Mouse (Mus musculus) heart, adult 8-10 months (tissue): ENCODE results near the gene 6430571L13Rik. TPM values are rescaled to one million over a fixed set of nuclear protein-coding genes. Genes with fewer than 3 reads are reported as not detected.
A peak's percentile ranks its signal among the peaks of the same experiment; 100 is the strongest.

Experiments
- DNase-seq: peaks from one replicate; pipeline ENCODE4 v3.0.0; 2022; ENCODE audit warnings: low spot score
- total RNA-seq, 4 experiments: library from RNA; stranded (reverse); gene quantifications; 2 replicates each; pipeline ENCODE4 v1.2.4; 2022

6430571L13Rik gene
- total RNA-seq, 4 experiments from 2014 or later: 5.6 to 10.3 (median 6.4) TPM

GRCm38 (mm10) chr9:107338172-107338883, 2.1 kb upstream of the 6430571L13Rik start, which contains the start of gene Hemk1:
Hemk1 (minus strand) TSS chr9:107338350.
- DNase-seq: peak; percentile 72

- no peak for DNase-seq
These were observed 676 bp downstream of the 6430571L13Rik start for GRCm38 (mm10) chr9:107340911-107341645.

DNA sequence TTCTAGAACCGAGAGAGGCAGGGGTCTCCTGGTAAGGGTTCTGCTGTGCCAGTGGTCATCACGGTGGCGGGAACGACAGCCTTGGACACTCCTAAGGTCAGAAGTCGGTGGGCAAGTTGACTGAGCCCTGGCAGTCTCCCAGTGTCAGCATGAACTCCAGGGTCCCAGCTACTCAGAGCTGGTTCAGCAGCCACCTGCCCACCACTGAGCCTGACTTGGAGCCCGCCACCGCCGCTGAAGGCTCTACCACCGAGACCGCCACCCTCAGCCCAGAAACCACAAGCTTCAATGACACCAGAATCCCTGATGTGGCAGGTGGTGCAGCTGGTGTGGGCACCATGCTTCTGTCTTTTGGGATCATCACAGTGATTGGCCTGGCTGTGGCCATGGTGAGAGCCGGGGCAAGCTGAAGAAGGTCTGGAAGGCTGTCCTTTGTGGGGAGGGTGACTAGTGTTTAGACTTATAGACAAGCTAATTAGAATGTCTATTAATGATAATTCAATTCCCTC, 1.9 kb downstream of the 6430571L13Rik start:
- DNase-seq: no peak

DNA sequence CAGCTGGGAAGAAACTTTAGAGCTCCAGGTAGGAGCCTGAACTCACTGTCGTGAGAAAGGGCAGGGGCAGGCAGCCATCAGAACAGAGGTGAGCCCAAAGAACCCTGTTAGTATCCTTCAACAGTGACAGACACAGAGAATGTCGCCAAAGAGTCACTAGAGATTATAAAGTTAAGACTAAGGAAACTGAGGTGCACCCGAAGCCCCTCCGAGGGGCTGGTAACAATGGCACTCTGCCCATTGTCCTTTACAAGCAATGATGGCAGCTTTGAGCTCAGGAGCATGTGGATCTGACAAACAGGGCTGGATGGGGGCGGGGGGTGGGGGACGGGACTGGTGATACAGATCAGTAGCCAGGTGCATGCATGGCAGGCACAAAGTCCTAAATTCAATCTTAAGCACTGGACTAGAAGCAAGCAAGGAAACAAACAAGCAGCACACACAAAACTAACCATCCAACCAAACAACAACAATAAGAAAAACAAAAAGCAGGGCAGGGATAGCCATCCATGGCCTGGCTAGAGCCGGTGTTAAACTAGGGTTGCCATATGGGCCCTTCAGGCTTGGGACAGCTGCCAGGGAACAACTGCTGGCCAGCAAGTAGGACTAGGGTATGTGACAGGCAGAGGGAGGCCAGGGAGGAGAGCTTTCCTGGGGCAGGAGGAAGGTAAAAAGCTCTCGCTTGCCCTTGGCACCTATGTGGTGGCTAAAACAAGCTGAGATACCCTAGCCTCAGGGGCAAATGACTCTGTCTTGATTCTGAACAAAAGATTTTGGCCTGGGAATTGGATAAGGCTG, 2.9 kb downstream of the 6430571L13Rik start:
- no peak for DNase-seq

DNA sequence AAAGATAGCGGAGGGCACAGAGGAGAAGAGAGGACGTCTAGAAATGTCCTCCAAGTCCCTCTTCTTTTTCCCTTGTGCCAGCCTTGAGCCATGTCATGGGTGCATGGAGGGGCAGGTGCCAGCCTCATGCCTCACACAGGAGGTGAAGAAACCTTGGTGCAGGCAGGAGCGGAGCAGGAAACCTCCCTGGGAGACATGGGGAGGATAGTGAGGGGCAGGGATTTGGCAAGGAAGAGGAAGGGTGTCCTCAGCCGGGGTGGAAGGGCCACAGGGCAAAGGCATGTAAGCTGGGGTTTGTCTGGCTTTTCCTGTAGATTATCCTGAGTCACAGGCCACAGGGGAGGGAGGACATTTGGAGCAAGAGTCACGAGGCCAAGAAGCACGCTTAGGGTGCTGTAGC, 3.6 kb downstream of the 6430571L13Rik start:
- DNase-seq: no peak

DNA sequence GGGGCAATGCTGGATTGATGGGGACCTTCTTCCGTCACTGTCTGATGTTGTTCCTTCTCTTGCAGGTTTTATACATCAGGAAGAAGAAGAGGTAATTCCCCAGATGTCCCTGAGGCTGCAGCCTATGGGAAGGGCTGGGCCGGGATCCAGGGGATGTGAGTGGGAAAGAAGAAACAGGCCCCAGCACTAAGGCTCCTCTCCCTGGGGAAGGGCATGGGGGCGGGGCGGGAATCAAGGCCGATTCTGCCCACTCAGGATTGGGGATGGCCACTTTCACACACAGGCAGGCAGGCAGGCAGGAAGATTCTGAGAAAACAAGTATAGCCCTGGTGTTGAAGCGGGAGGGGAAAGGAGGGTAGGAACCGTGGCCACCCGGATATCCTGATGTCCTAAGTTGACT, 5.7 kb downstream of the 6430571L13Rik start:
- no peak for DNase-seq

DNA sequence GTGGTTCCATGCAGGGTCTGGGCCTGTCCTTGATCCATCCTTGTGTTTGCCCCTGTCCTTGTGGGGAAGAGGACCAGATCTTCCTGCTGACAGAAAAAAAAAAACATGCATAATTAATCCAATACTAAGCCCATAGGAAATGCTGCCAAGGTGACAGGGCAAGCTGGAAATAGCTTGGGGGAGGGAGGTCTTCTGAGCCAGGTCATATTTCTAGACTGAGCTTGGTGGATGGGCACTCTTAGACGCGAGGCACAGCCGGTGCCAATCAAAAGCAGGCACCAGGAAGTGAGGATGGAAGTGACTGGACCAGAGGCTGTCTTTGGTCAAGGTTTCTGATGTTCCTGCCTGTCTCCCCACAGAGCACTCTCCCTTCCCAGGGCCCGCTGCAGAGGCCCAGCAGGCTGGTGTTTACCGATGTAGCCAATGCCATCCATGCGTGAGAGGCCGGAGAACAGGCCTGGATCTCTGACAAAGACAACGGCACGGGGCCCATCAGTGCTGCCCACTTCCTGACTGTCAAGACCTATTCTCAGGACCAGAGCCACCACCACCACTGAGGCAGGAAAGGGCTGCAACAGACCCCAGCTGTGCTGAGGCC, 7.3 kb downstream of the 6430571L13Rik start:
- no peak for DNase-seq

DNA sequence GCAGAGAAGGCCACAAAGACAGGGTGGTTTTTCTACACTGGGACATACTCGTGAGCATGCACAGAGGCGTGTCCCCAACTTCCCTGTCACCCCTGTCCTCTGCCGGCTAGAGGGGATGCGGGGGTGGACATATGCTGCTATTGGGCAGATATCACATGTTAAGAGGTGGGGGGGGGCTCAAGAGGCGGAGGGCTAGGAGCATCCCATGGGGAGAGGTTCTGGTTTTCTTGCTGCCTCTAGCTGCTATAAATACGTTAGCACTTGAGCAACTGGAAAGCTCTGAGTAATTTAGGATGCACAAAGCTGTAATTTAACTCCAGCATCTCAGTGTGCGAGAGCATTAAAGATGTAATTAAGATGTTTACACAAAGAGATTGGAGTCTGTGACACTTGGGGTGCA, 8.9 kb downstream of the 6430571L13Rik start:
- DNase-seq: no peak

- no peak for DNase-seq
These were observed 14.4 kb downstream of the 6430571L13Rik start for GRCm38 (mm10) chr9:107354826-107355225.

GRCm38 (mm10) chr9:107355870-107356765, 15.7 kb downstream of the 6430571L13Rik start:
- DNase-seq: peak; percentile 60

DNA sequence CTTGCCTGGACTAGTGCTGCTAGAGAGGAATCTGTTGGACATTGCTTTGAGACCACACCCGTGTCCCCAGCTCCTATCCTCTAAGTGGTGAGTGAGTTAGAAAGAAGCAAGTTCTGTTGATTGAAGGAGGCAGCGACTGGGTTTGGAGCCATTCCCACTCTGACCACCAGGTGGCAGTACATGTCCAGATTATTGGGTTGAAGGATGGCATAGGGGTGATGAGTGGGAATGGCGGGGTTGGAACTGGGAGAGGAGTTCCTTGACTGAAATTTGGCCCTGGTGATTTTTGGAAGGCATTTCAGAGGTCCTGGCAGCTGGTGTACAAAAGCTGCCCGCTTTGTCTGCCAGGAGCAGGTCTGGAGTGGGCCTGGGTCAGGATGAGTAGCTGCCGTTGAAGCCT, 17.2 kb downstream of the 6430571L13Rik start:
- peak; percentile 69 for DNase-seq

DNA sequence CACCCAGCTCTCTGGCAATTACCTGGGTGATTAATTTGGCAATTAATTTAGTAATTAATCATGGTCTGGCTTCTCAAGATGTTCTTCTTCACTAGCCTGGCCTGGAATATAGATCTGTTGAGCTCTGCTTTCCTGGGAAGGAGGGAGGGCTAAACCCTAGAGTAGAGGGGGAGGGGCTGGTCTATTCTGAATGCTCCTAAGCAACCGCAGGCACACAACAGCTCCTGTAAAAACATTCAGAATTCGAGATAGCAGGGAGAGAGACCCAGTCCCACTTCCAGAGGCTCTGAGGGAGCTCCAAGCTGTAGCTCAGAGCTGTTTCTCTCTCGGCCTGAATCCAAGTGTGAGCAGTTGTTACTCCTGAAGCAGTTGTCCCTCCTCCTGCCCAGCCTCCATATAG, 20.6 kb downstream of the 6430571L13Rik start:
- no peak for DNase-seq

DNA sequence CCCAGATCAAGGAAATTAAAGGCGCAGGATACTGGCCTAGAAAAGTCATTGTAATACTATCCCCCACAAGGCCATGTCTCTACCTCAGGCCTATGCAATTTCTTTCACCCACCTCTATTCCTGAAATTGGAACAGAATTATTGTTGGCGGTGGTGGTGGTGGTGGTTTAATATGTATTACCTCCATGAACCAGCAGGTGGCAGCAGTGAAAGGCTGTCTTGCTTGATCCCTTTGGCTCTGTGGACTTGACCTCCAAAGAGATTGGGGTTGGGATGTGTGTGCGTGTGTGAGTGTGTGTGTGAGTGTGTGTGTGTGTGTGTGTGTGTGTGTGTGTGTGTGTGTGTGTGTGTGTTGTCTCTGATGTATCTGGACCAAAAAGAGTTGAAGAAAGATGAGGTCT, 26.2 kb downstream of the 6430571L13Rik start:
- DNase-seq: peak; percentile 57

DNA sequence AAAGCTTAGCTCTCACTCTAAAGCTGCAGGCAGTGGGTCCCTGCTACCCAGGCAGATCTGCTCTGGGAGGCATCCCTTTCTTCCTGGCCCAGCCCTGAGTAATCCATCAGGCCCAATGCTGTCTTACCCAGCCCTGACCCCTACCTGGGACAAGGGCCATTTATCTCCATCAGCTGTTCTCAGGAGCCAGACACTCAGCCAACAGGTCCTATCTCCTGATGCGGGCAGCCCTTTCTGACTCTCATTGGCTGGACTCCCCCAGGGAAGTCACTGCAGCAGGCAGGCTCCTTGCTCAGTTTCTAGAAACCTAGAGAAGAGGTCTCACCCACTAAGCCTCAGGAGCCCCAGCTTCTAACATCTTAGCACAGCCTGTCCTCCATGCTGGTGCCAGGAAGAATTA, 27.9 kb downstream of the 6430571L13Rik start:
- no peak for DNase-seq

GRCm38 (mm10) chr9:107369270-107370105, 29.1 kb downstream of the 6430571L13Rik start:
- no peak for DNase-seq

DNA sequence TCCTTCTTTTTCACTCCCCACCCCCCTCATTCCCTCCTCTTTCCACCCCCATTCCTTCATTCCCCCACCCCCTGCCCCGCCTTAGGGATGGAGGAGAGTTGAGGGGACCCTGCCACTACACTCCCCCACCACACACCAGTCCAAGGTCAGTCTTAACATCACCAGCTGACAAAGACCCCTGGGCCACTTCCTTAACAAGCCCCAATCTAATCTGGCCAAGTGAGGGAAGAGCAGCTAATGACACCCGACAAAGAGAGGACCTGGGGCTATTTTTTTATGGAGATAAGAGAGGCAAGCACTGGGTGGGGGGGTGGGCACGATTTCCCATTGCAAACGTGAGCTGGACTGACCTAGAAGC, 29.7 kb downstream of the 6430571L13Rik start:
- no peak for DNase-seq

GRCm38 (mm10) chr9:107372441-107372840, 32.0 kb downstream of the 6430571L13Rik start:
- DNase-seq: no peak

DNA sequence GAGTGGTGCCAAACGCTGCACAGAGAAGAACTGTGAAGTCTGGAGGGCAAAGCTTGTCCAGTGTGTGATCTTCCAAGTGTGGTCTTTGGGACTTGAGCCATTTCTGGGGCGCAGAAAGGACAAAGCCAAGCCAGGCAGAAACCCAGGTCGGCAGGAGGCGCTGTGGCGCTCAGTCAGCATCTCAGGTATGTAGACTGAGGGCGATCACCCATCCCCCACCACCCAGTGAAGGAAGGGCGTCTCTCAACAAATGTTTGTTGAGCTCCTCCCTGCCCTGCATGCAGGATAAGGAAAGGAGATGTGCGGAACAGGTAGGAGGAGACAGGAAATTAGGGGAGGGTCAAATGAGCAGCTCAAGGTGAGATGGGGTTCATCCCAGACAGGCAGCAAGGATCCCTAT, 34.2 kb downstream of the 6430571L13Rik start:
- no peak for DNase-seq

- DNase-seq: no peak
These were observed 35.0 kb downstream of the 6430571L13Rik start for GRCm38 (mm10) chr9:107375451-107375850.
